Mouse (Mus musculus) heart, embryonic 10.5 days (tissue): Measurements from ENCODE around the gene Gm10638. TPM values are rescaled to one million over a fixed set of nuclear protein-coding genes. Genes with fewer than 3 reads are reported as not detected.

Experiments used
- DNase-seq: peaks from one replicate; pipeline ENCODE4 v3.0.0-alpha.2; 2017; ENCODE audit warnings: low spot score
- H3K27ac ChIP-seq: fragments of 300-500 bp; sonication (generic); 2 replicates; pipeline ENCODE4 v1.5.1; 2016; ENCODE audit warnings: mild to moderate bottlenecking
- H3K27me3 ChIP-seq: fragments of 300-500 bp; sonication (generic); 2 replicates; pipeline ENCODE4 v1.6.1; 2016; ENCODE audit warnings: mild to moderate bottlenecking; ENCODE audit not compliant: poor library complexity, insufficient read depth, severe bottlenecking
- H3K36me3 ChIP-seq: fragments of 300-500 bp; sonication (generic); 2 replicates; pipeline ENCODE4 v1.6.1; 2016; ENCODE audit warnings: mild to moderate bottlenecking, moderate library complexity
- H3K4me1 ChIP-seq: fragments of 300-500 bp; sonication (generic); 2 replicates; pipeline ENCODE4 v1.6.1; 2016; ENCODE audit warnings: mild to moderate bottlenecking
- H3K4me3 ChIP-seq: fragments of 300-500 bp; sonication (generic); 2 replicates; pipeline ENCODE4 v1.5.1; 2016; ENCODE audit warnings: mild to moderate bottlenecking, moderate library complexity
- H3K9me3 ChIP-seq: fragments of 300-500 bp; sonication (generic); 2 replicates; pipeline ENCODE4 v1.6.1; 2016; ENCODE audit warnings: mild to moderate bottlenecking, moderate library complexity
- WGBS: fragments of 180-500 bp; shearing (Covaris S2); methylation state at CpG from one replicate; pipeline ENCODE4 v1.1.7; 2016; 5-methylcytosine and 5-hydroxymethylcytosine counted together
- polyA plus RNA-seq: library from polyadenylated mRNA; unstranded; fragments of >200 nt; fragmentation: Nextera tagmentation; extraction: Ambion mirVana; gene quantifications from 2 replicates; pipeline ENCODE4 v1.2.1, GENCODE M21; 2016

Gene Gm10638
- 2.9 and 4.8 TPM in 2 replicates for polyA plus RNA-seq

DNA sequence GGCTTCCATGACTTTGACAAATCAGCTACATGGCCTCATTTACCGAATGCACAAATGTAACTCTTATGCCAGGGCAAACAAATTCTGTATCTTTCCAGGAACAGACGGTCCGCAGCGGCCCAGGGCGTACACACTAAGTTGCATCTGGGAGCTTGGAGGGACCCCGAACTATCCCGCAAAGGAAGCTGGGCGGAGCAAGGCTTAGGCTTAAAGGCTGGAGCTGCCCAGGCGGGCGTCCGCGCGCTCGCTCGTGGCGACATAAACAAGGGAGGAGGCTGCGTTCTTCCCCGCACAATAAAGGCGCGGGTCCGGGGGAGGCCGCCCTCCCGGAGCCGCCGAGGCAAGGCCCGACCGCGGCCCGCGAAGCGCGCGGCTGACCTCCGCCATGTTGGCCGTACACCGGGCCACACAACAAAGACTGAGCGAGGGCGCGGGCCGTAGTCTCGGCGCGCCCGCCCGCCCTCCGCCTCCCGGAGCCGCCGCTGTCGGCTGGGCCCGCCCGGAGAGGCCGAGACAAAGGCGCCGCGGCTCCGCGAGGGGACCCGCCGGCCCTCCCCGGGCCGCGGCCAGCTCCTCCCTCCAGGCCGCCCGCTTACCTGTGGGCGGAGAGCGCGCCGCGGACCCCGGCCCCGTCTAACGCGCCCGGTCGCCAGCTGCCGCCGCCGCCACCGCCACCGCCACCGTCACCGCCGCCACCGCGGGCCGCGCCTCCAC is at the start of gene Gm10638, which contains the start of gene Siah1a:
Gm10638 (plus strand) TSS at position 479 of the 714 bp plus-strand sequence.
Siah1a (minus strand) TSS at position 714 of the 714 bp plus-strand sequence.
- Histone ChIP-seq H3K27ac (peak within 1 kb of the TSS; percentile 100), H3K4me3 (peak within 1 kb of the TSS; percentile 97), H3K4me1 (peaks cover 20% of the 10 kb centered on the region), H3K27me3 (no peaks in the 10 kb centered on the region), H3K36me3 (no peaks in the 10 kb centered on the region), H3K9me3 (no peaks in the 10 kb centered on the region)
- DNase-seq: peak; percentile 84
- under 1% methylated on average over 83 of the region's 88 CpGs for WGBS

DNA sequence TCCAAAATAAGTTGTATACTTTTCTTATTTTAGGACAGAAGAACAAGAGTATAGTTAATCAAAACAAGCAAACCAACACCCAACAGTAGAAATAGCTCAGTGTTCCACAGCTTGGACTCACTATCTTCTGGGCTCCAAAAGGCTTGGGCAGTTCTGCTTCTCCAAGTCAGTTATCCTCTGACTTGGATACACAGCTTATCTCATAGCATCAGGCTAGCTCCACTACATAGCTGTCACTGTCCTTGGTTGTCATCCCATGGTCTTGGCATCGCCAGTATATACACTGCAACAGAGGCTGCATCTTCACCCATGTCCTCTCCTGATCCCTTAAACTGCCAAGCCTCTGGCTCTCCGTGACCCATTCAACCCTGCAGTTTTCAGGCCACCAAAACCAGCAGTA is 49.8 kb upstream of the Gm10638 start:
- H3K4me3 ChIP-seq: no peak overlapping the region
- peaks cover 22% of the 10 kb centered on the region for H3K36me3 ChIP-seq
- no peaks in the 10 kb centered on the region for H3K9me3 ChIP-seq
- peaks cover 10% of the 10 kb centered on the region for H3K4me1 ChIP-seq
- DNase-seq: no peak
- H3K27ac ChIP-seq: no peak overlapping the region
- no peaks in the 10 kb centered on the region for H3K27me3 ChIP-seq
- 90% methylated on average over 2 of the region's 2 CpGs for WGBS

DNA sequence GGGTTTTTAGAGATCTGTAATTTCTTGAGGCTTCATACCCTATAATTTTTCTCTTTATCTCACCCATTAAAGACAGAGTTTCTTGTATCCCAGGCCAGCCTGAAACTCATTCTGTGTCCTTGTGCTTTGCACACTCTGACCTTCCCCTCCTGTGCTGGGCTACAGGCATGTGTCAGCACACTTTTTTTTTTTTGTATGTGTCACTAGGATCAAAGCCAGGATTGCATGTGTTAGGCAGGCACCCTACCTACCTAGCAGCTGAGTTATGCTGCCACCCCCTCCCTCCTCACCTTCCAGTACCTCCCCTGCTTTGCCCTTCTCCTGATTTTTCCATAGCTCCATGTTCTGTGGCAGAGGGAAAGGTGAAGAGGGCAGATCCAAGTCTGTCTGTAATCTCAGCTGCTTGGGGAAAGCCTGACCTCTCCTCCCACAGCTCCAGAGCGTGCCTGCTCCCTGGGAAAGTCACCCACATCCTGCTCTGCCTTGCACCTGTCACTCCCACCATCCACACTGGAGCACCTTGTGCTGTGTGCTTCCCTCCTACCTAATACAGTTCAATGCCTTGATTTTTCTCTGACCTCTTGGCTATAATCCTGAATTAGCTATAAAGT is 46.6 kb upstream of the Gm10638 start:
- no peak overlapping the region for H3K4me3 ChIP-seq
- WGBS: 50% methylated on average over 1 of the region's 1 CpGs
- no peaks in the 10 kb centered on the region for H3K9me3 ChIP-seq
- H3K4me1 ChIP-seq: peaks cover 10% of the 10 kb centered on the region
- H3K27ac ChIP-seq: peak overlapping the region; percentile 32; the same call in 1 of the 2 replicates
- no peaks in the 10 kb centered on the region for H3K27me3 ChIP-seq
- DNase-seq: no peak
- peaks cover 15% of the 10 kb centered on the region for H3K36me3 ChIP-seq

DNA sequence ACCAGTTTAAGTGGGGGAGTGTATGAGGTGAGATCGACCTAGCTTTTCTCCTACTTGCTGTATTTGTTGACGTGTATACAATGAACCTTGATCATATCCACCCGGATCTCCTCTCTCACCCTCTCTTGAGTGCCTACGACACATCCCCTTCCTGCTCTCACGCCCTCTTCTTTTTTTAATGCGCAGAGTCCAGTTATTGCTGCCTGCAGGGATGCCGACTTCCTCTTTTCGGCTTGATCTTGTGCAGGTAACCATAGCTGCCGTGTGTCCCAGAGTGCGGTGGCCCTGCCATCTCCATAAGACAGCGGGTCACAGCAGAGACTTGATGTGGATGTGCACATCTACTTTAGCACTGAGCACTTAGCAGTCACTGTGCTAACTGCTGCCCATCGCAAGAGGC is 46.0 kb upstream of the Gm10638 start:
- H3K4me3 ChIP-seq: no peak overlapping the region
- H3K27me3 ChIP-seq: no peaks in the 10 kb centered on the region
- WGBS: 86% methylated on average over 12 of the region's 12 CpGs
- 0 out of 2 replicates have a peak overlapping the region, but pooled peaks have one; percentile 32 for H3K27ac ChIP-seq
- H3K9me3 ChIP-seq: no peaks in the 10 kb centered on the region
- H3K4me1 ChIP-seq: peaks cover 10% of the 10 kb centered on the region
- no peak for DNase-seq
- peaks cover 15% of the 10 kb centered on the region for H3K36me3 ChIP-seq

DNA sequence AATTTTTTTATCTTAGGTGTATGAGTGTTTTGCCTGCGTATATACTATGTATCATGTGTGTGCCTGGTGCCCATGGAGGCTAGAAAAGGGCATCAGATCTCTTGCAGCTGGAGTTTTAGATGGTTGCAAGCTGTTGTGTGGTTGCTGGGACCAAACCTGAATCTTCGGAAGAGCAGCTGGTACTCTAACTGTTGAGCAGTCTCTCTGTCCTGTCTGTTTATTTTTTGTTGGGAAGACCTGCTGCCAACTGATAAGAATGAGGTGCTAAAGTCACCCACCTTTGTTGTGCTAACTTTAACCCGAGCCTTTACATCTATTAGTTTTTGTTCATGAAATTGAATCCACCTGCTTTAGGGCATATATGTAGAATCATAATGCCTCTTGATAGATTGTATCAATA is 43.0 kb upstream of the Gm10638 start:
- no peak overlapping the region for H3K27ac ChIP-seq
- WGBS: 78% methylated on average over 3 of the region's 3 CpGs
- H3K4me3 ChIP-seq: no peak overlapping the region
- H3K36me3 ChIP-seq: 0 out of 2 replicates have a peak, but pooled peaks cover 5% of the 10 kb centered on the region
- H3K4me1 ChIP-seq: peaks cover 10% of the 10 kb centered on the region
- no peaks in the 10 kb centered on the region for H3K27me3 ChIP-seq
- H3K9me3 ChIP-seq: no peaks in the 10 kb centered on the region
- no peak for DNase-seq

DNA sequence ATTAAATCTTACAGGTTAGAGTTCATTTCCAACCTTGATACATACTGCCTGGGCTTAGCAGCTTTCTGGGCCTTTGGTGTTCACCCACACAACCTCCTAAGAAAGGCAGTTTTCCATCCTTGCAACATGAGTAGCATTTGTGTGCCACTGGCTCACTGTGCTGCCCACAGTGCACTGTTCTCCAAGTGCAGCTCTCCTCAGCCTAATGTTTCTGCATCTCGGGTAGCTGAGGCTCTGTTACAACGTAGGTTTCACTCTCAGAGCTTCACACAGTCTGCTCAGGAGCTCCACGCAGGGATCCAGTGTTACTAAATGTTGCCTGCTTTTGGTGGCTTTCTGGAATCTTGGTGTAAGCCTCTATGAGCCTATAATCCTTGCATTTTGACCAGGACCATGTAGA is 40.2 kb upstream of the Gm10638 start:
- no peak overlapping the region for H3K4me3 ChIP-seq
- 78% methylated on average over 3 of the region's 3 CpGs for WGBS
- DNase-seq: no peak
- H3K27ac ChIP-seq: no peak overlapping the region
- H3K4me1 ChIP-seq: no peaks in the 10 kb centered on the region
- H3K36me3 ChIP-seq: peaks cover 12% of the 10 kb centered on the region
- no peaks in the 10 kb centered on the region for H3K9me3 ChIP-seq
- no peaks in the 10 kb centered on the region for H3K27me3 ChIP-seq

DNA sequence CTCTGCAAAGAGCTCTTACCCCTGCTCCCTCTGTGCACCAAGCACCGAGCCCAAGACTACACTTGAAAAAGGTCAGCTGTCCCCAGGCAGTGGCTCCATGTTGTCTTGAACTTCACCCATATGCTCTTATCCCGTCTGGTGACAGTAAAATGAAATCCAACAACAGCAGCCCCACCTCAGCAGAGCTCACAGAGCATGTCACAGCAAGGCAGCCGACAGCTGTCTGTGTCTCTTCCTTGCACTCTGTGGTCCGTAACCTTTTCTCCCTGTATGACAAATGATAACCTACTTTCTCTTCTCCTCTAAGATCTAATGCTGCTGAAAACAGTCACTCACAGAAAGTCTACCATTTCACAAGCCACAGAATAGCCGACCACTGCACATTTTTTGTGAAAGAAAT is 38.7 kb upstream of the Gm10638 start:
- DNase-seq: no peak
- H3K27ac ChIP-seq: no peak overlapping the region
- H3K4me3 ChIP-seq: no peak overlapping the region
- no peaks in the 10 kb centered on the region for H3K27me3 ChIP-seq
- WGBS: 75% methylated on average over 5 of the region's 5 CpGs
- no peaks in the 10 kb centered on the region for H3K4me1 ChIP-seq
- no peaks in the 10 kb centered on the region for H3K9me3 ChIP-seq
- H3K36me3 ChIP-seq: peaks cover 18% of the 10 kb centered on the region

DNA sequence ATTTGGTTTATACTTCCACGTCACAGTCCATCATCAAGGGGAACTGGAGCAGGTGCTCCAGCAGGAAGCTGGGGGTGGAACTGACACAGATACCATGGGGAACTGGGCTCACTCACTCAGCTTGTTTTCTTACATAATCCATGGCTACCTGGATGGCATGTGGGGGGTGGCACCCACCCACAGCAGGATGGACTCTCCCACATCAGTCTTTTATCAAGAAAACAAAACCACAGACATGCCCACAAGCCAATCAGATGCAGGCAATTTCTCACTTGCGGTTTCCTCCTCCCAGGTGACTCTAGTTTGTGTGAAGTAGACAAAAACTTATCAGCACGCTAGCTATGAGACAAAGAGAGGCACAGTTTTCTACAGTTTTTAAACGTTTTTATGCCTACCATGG is 37.6 kb upstream of the Gm10638 start:
- peaks cover 18% of the 10 kb centered on the region for H3K36me3 ChIP-seq
- no peak overlapping the region for H3K27ac ChIP-seq
- 70% methylated on average over 4 of the region's 4 CpGs for WGBS
- no peak for DNase-seq
- H3K27me3 ChIP-seq: no peaks in the 10 kb centered on the region
- H3K9me3 ChIP-seq: no peaks in the 10 kb centered on the region
- no peaks in the 10 kb centered on the region for H3K4me1 ChIP-seq
- H3K4me3 ChIP-seq: no peak overlapping the region

DNA sequence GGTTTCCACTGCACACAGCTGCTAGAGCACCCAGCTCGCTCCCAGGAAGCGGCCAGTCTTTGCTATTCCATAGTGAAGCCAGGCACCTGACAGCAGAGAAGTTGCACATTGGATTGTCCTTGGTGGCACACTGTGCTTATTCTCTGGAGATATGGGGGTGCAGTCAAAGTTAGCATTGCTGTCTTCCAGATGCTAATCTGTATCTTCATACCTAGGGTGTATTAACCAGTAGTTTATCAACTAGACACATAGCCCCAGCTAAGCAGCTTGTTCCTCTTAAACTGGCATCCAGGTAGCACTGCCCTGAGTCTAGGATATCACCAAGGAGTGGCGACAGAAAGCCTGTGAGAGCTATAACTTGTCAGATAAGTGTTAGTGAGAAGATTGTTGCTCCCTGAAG is 32.9 kb upstream of the Gm10638 start:
- Histone ChIP-seq H3K4me1 (no peaks in the 10 kb centered on the region), H3K27me3 (no peaks in the 10 kb centered on the region), H3K9me3 (no peaks in the 10 kb centered on the region), H3K27ac (no peak overlapping the region), H3K4me3 (no peak overlapping the region), H3K36me3 (peaks cover 41% of the 10 kb centered on the region)
- no peak for DNase-seq
- 82% methylated on average over 3 of the region's 3 CpGs for WGBS

DNA sequence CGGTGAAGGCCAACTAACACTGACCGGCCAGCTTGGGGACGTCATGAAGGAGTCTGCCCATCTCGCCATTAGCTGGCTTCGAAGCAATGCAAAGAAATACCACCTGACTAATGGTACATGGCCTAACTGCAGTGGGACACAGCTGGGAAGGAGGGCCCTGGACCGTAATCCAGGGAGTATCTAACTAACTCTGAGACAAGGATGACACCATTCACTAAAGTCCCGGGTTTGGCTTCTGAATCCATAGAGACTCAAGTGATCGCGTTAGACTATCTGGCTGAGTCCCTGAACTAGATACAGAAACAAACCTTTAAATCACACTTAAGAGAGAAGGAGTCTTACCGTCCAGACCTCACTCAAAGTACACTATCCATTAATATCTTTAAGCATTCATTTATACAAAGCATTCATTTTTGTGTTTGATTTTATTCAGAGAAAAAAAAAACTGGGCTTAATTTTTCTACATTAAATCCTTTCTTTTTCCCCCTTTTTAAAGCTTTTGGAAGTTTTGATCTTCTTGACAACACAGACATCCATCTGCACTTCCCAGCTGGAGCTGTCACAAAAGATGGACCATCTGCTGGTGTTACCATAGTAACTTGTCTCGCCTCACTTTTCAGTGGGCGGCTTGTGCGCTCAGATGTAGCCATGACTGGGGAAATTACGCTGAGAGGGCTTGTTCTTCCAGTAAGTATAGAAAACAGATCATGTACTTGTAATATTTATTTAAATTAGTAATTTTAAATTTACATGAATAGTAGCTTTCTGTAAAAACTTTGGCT is 31.9 kb upstream of the Gm10638 start:
- H3K4me3 ChIP-seq: no peak overlapping the region
- DNase-seq: no peak
- WGBS: 83% methylated on average over 14 of the region's 14 CpGs

DNA sequence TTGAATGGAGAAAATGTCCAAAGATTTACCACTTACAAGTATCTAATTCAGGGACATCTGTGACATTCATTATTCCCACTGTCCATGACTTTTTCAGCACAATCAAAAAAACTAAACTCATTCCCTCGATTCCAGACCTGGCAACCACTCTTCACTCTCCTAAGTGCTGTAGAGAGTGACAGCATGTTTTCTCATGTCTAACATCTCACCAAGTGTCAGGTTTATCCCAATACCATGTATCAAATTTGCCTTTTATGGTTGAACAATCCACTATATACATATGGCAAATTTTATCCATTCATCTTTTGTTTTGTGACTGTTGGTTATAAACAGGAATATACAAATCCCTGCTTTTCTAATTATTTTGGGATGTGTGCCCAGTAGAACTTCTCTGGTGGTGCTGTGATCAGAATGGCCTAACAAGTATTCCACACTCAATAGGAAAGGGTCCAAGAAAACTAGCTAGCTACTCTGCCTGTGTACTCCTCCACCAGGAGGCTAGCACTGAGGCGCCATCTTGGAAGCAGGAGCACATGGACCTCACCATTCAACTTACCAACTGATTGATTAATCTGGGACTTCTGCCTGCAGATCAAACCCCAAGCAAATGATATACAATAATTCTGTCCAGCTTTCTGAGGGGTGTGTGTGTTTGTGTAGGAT is 27.0 kb upstream of the Gm10638 start:
- Histone ChIP-seq H3K27me3 (no peaks in the 10 kb centered on the region), H3K4me3 (no peak overlapping the region), H3K4me1 (no peaks in the 10 kb centered on the region), H3K36me3 (peaks cover 54% of the 10 kb centered on the region), H3K27ac (no peak overlapping the region), H3K9me3 (no peaks in the 10 kb centered on the region)
- DNase-seq: no peak
- WGBS: 82% methylated on average over 2 of the region's 2 CpGs

More for the DNA sequence above, 31.9 kb upstream of the Gm10638 start:
- no peaks in the 10 kb centered on the region for H3K4me1 ChIP-seq
- no peaks in the 10 kb centered on the region for H3K9me3 ChIP-seq
- H3K27ac ChIP-seq: no peak overlapping the region
- peaks cover 49% of the 10 kb centered on the region for H3K36me3 ChIP-seq
- H3K27me3 ChIP-seq: no peaks in the 10 kb centered on the region

DNA sequence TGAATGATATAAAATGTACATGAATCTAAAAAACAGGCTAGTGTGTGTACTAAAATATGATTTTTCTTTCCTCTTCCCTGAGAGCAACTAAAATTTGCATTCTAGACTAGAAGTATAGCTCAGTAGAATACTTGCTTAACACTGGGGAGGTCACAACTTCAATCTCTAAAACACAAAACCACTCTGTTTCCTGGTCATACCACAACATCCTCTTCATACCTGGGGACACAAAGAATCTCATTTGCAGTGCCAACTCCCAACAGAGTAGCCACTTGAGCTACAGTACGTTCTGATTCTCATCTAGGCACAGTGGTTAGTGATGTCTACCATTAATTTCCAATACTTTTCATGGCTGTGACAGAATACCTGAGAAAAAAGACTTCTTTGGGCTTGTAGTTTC is 26.1 kb upstream of the Gm10638 start:
- Histone ChIP-seq H3K4me1 (no peaks in the 10 kb centered on the region), H3K27me3 (no peaks in the 10 kb centered on the region), H3K4me3 (no peak overlapping the region), H3K27ac (no peak overlapping the region), H3K9me3 (no peaks in the 10 kb centered on the region), H3K36me3 (peaks cover 54% of the 10 kb centered on the region)
- 79% methylated on average over 1 of the region's 1 CpGs for WGBS
- no peak for DNase-seq
